Mouse (Mus musculus) erythroblast, embryonic 14.5 days (primary cell): ENCODE results near the gene Eri3.

Experiments used
- GATA1 ChIP-seq: IDR thresholded peaks from 2 replicates; pipeline ENCODE4 v1.6.1; 2012; ENCODE audit warnings: low read length, inconsistent platforms, mixed read lengths
- TAL1 ChIP-seq: IDR thresholded peaks from 3 replicates; pipeline ENCODE4 v1.6.1; 2012; ENCODE audit warnings: low read length, inconsistent platforms, mixed read lengths

DNA sequence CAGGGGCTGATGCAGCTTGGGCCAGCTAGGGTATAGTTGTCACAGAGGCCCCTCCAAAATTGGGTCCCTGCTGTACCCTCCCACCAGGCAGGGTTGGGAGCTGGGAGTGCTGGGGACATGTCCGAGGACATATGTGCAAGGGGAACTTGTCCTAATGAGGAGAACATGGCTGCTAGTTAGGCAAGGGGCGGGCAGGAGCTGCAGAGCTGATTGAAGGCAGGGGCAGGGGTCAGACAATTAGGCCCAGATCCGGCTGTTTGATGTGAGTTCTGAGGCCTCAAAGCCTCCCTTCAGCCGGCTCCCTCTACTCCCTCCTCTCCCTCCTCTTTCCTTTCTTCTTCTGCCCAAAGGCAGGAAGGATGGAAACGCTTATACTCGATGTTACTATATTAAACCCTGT, 106.8 kb downstream of the Eri3 start:
- no peak for TF ChIP-seq GATA1
- TF ChIP-seq TAL1: no peak
